Mouse (Mus musculus): Measurements from ENCODE around the gene Exog. TPM values are rescaled to one million over a fixed set of nuclear protein-coding genes. Genes with fewer than 3 reads are reported as not detected.

The Exog gene
- total RNA-seq (2021), result 4.6 and 5.1 TPM in 2 replicates
- long read RNA-seq, transcript Exog-201 (6 exons, 3,832 nt), result major isoform, 6 of 13 reads
- long read RNA-seq, partial matches to known transcripts, result 1 of 13 reads
- long read RNA-seq, other reads (novel, unspliced or antisense), result 3 of 13 reads

DNA sequence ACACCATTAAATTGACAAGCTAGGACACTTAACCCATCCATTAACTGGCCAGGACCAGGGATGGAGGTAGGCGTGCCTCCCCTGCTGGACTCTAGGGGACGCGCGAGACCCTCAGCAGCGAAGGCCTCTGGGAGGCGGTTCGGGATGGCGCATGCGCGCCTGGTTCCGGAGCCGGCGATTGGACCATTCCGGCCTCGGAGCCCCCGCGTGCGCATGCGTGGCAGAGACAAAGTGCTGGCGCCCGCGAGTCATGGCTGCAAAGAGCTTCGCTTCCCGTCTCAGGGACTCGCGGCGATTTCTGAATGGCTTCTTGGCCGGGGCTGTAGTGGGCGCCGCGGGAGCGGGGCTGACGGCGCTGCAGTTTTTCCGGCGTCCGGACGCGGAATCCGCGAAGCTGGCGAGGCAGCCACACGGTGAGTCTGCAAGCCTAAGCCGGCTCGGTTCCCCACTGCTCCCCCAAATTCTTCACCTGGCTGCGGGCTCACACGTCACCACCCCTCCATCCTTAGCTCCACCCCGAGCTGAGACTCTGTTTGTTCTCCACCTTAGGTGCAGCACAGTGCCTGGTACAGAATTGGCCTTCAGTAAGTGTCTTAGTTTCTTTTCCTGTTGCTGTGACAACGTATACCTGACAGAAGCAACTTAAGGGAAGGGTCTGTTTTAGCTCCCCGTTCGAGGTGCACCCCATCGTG is at the start of gene Exog:
TSS of gene Exog (plus strand) at position 206 of the 692 bp plus-strand sequence.
- peak; percentile 99 for DNase-seq

DNA sequence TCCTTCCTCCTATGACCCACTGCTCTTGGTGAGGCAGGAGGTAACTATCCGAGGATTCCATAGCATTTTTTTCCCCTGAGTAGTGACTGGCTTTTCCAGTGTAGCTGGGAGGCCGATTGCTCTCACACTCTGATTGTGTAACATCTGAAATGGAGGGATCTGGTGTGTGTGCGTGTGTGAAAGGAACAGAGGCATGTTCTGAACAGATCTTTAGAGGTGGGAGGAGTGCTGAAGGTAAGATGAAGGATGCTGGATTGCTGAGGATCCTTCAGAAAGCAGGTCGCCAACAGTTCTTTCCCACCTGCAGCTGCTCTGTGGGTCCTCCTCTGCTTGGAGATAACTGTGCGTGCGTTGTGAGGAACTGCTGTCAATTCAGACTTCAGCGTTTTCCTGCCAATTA is 43.4 kb upstream of the Exog start:
- no peak for DNase-seq

DNA sequence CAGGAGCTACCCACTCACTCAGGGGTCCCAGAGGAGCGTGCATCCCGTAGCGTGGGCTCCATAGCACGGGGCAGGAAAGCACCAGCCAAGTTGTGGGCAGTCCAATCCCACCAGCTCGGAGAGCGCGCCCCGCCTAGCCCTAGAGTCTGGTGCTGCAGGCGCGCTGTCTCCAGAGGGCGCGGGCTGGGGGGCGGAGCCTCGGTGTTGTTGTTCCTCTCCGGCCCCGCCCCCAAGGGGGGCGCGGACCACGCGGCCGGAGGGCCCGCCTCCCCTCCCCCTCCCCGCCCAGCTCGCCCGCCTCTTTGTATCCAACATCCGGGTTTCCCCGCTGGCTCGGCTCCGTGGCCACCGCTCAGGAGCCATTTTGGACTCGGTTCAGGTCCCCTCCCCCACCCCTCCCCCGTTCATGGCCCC is 42.9 kb upstream of the Exog start, which contains the start of gene Acvr2b:
TSS of gene Acvr2b (plus strand) at position 318 of the 414 bp plus-strand sequence.
- DNase-seq, result peak; percentile 96

DNA sequence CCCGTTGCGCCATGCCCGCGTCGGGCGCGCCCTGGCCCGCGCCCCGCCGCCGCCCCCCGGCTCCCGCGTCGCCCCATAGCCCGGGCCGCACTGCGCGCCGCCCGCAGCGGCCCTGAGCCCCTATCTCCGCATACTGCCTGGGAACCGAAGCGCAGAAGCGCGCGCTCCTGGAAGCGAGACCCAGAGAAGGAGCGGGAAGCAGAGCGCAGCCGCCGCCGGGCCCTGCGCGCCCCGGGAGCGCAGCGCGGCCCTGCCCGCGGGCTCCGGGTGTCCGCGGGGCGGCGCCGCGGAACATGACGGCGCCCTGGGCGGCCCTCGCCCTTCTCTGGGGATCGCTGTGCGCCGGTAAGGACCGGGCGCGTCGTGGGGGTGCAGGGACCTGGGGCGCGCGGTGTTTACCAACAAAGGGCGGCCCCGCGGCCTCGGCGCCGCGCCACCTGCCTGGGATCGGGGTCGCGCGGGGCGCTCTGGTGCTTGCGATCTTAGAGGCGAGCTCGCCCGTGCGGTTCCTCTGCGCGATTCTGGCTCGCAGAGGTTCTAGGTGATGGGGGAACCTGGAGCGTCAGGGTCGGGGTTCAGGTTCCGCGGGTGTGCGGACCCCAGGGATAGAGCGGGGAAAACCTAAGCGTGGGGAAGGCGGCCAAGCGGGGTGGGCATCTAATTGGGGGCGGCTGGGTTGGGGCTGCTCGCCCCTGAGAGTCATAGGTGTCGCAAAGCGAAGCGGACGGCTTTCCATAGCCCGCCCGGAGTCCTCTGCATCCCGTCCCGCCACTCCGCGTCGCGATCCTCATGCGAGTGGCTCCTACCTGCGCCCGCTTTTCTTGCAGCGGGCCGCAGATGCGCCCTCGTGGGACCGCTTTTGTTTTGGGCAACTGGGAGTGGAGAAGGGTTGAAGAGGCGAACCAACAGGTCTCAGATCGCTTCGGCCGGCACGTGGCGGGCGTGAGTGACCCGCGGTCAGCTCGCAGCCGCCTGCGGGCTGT is 42.2 kb upstream of the Exog start:
- DNase-seq, result peak; percentile 50

DNA sequence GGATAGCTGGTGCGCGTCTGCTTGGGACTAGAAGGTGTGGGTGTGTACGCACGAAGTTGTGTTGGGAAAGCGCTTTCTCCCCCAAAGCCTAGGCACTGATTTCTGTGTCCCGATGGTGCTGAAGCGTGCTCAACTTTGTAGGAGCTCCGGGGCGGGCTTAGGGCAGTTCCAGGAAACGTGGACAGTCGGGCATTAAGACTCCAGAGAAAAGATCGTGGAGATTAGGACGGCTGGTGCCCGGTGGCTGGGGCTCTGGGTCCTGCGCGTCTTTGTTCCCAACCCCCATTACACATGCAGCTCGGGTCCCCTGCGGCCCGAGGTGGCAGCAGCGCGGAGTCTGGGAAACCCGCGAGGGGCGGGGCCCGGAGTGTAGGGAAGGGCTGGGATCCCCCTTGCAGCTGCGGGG is 41.5 kb upstream of the Exog start:
- DNase-seq, result peak; percentile 59

DNA sequence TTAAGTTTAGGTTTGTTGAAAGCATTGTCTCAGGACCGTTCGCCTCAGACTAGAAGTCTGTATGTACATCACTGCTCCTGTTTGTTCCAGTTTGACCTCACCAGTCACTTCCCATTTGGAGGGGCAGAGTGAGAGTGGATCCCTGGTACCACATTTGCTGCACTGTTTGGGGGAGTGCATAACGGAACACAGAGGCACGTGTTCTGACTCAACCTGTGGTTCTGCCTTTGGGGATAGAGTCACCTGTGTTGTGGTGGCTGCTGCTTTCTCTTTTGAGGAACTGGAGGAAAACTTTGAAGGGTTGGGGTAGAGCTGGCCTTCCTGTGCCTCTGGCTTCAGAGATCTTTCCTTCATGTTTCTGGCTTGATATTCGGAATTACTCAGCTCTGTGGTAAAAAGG is 40.7 kb upstream of the Exog start:
- DNase-seq, result no peak

DNA sequence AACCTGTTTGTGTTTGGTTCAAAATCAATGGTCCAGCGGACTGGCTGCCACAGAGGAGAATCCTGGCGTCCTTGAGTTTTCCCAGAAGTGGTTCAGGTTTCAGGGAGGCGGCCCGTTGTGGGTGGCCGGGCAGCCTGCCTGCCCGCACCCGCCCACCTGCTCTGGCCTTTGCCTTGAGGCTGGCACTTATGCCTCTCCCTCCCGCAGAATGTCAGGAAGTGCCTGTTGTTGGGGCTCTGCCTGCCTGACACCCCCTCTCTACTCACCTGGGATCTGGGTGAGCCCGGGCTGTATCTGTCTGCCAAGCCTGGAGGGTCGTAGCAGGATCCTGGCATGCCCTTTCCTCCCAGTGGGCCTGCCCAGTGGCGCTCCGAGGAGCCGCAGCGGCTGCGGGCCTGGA is 36.9 kb upstream of the Exog start:
- no peak for DNase-seq

DNA sequence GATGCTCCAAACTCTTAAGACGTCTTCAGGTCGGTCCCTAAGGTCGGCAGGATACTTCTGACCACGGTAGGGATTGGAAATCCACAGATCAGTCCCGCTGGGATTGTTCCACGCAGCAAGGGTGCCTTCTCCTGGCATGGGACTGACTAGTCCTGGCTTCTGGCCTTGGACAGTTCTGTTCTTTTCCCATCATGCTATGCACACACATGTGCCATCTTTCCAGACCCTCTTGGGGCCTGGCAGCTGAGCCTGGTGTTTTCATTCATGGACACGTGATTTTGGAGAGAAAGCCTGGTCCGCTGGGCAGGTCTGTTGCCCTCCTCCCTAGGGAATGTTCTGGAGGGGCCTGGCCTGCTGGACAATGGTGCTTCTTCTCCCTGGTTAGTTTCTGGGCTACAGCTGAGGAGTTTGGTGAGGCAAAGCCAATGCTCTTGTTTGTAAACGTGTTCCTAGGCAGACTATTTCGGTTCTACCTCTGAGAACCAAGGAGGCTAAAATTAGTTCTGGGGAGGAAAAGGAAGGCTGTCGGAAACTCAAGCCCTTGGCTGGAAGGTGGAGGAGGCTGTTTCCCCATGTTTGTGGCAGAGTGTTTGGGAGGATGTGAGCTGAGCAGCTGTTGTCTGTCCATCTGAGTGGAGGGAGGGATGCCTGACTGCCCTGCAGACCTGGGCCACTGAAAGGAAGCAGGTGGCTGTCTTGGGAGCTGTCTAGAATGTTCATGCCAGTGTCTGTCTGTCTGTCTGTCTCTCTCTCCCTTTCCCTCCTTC is 35.7 kb upstream of the Exog start:
- DNase-seq, result no peak

DNA sequence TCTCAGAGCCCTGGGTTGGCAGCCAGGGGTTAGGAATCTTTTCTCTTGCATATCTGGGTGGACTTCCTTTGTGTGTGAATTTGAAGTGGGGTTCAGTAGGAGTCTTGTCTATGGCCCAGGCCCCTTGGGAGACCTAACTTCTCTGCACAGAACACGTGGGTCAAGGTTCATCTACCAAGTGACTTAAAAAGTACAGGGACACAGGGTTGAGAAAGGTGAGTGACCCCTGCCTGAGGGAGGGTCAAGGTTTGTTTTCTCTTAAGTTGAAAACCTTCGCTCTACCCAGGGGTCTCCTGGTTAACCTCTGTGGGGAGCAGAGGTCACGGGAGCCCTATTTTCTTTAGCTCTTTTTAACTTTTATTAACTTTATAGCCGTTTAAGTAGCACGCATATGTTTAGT is 34.9 kb upstream of the Exog start:
- no peak for DNase-seq

DNA sequence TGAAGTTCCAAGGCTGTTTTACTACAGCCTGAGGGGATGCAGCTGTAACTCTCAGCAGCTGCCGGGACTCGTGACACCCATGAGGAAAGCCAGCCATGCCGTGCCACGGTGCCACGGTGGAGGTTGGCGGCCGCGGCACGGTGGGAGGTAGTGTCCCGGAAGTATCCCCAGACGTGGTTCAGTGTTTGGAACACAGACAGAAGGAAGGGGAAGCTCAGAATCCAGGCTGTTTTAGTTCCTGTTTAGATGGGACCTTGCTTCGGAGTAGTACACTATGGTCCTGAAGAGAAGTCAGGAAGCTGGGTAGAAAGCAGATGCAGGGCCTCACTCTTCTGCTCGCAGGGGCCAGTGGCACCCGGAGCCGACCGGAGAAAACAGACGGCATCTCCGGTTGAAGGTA is 26.7 kb upstream of the Exog start:
- no peak for DNase-seq

DNA sequence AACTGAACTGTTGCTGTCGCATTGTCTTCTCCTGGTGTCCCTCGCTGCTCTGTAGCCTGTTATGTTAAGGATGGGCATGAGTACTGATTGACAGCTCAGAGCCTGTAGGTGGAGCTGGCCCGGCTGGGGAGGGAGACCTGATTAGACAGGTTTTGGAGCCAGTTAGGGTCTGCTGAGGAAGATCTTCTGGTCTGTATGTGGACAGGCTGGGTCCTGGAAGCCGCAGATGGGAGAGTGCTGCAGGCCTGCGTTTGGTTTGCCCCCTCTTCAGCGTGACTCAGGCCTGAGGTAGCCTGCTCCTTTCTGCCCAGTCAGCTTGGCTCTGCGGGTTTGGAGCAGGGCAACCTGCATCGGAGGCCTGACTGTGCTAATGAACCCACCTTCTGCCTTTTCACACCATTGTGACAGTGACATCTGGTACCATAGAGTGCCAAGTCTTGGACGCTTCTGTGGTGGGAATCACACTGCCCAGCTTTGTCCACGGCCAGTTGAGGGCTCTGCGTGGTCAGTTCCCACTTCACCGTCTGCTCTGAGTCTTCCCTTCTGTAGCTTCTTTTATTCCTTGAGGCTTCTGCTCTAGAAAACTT is 24.8 kb upstream of the Exog start:
- no peak for DNase-seq

DNA sequence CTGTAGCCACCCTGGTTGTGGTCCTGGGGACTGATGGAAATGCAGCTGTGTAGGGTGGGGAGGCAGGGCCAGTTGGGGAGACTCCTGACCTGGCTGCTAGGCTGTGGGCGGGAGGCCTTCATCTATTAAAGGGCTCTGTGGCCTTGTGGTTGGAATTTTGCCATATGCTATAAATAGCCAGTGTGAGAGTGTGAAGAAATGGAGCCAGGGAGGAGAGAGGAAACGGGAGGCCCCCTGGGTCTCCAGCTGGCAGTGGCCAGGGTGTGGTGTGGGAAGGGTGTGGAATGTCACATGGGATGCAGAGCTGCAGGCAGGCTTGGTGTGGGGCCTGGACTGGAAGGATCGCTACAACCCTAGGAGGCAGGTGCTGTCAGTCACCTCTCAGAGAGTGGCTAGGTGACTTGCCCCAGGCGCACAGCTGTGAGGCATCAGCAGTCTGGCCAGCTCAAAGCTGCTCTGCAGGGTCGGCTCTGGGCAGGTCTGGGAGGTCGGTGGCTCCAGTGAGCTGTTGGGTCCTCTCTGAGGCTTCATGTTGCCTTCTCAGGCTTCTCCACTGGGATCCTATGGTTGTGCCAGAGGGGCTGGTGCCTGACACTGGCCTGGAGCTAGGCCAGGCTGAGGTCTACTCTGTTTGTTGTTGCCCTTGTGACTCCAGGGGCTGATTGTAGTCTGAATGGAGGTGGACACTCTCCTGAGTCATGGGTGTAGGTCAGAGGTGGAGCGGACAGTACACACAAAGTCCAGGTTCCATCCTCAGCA is 19.3 kb upstream of the Exog start:
- peak; percentile 46 for DNase-seq

DNA sequence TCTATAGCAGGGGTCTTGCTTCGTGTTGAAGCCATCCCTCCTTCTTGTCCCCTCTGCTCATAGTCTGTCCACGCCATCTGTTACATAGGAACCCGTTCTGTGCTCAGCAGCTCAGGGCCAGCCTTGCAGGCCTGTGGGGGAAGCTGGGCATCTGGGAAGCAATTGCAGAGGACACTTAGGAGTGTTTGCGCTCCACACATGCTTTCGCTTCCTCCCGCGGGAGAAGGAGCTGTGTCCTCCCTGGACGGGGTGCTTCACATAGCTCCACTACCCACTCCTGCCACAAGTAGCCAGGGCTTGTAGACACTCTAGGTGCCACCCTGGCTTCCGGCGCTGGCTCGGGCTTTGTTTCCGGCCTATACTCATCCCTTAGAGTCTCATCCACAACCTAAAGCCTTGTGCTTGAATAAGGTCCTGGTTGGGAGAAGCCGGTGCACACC is 18.7 kb upstream of the Exog start:
- no peak for DNase-seq

DNA sequence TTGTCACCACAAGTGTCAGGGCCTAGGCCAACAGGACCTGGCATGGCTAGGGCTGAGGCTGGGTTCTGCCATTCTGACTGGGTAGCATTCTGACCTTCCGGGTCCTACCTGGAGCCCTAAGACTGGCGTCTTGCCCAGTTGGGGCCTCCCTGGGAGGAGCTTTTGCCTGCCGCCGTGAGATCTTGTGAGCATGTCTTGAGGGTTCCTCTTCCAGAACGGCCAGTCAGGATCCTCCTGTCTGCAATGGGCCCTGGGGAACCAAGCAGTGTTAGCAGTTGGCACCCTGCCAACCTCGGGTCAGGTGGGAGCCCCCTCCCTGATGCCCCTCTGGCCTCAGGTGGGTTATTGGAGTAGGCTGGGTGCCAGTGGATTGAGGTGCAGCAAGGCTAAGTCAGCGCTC is 18.3 kb upstream of the Exog start:
- no peak for DNase-seq

DNA sequence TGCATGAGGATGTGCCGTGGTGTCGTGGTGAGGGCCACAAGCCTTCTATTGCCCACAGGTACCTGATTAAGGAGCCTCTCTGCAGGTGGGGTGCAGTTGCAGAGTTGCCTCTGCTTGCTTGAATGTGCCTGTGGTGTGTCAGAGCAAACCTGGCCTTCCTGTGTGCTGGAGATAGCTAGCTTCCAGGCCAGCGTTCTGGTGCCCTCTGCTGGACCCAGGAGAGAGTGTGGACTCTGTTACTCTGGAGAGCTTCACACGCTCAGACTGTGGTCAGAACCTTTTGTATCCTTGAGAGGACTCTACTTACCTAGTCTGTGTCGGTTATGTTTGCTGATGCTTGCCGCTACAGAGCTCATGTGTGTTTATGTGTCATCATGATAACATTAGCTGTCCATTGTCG is 14.4 kb upstream of the Exog start:
- peak; percentile 81 for DNase-seq

DNA sequence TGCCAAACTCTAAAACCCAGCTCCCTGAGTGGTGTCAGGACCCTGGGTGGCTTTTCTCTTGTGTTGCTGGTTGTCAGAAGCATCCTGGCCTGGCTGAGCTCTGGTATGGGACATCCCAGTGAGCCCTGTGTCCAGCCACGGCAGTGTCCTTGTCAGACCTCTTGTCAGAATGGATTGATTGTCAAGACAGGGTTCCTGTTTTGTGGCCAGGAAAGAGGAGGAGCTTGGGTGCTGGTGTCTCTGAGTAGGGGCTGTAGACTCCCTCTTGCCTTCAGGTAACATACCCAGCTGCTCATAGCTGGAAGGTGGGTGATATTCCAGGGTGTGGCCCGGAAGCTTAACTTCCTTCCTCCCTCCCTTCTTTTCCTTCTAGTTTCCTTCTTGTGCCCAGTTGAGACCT is 8.9 kb upstream of the Exog start:
- DNase-seq, result no peak

DNA sequence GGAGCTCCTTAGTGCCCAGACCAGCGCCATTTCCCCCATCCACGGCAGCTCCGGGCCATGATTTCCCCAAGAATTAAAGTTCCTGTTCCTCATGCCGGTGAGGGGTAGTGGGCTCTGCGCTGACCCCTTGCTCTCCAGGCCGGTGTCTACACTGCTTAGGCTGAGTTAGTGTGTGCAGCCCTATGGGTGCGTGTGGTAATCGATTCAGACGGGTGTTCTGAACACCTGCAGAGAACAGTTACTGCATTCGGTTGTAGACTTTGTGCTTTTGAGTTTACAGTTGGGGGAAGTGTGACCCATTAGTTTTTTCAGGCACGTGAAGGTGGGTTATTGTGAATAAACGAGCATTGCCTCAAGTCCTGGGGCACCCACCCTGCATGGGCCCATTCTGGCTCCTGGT is 6.7 kb upstream of the Exog start:
- DNase-seq, result no peak

DNA sequence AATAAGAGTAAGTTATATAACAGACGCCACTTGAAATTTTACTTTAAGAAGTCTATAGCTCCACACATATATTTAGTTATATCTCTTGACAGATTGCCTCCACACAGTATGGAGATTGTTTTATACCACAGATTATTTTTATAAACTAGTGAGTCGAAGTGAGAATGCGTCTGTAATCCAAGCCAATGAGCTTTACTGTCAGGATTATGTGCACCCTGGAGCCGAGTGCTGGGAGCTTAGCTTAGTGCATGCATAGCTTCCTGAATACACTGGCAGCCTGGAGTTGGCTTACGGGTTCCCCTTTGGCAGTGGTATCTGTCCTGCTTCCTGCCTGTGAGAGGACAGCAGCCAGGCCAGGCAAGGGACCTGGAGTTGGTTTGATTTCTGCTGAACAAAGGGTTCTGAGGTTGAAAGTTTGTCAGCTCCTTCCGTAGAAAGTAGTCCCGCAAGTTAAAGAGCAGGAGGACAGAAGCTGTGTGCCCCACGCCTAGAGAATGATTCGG is 6.2 kb upstream of the Exog start:
- no peak for DNase-seq

DNA sequence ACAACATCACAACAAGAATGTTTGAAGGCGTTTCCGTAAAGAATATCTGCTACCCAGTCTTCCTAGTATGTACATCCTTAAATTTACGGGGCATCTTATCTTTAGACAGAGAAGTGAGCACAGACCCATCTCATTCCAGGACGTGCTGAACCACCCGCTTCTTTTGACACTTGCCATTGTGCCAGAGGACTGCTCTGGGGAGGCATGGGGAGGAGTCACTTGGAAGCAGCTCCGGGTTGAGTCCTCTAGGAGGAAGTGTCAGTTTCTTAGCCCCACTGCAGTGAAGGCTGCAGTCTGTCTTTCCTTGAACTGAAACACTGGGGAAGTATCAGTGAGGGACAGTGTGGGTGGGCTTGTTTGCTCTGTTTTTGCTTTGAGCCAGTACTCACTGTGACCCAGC is 994 bp downstream of the Exog start:
- DNase-seq, result no peak

DNA sequence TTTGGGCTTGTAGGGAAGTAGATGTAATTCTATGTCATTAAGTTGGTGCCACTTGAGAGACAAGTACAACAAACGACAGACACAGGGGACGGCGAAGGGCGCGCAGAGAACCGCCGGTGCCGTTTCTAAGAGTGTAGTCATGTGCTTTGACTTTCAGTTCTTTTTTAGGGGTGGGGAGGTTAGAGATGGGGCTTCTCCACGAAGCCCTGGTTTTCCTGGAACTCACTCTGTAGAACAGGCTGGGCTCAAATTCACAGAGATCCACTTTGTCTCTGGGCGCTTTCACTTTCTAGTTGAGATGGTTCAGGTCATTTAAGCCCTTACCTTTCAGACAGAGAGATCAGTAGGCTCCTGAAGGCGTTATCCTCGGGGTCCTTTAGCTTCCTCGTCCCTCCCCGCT is 11.2 kb downstream of the Exog start:
- no peak for DNase-seq

DNA sequence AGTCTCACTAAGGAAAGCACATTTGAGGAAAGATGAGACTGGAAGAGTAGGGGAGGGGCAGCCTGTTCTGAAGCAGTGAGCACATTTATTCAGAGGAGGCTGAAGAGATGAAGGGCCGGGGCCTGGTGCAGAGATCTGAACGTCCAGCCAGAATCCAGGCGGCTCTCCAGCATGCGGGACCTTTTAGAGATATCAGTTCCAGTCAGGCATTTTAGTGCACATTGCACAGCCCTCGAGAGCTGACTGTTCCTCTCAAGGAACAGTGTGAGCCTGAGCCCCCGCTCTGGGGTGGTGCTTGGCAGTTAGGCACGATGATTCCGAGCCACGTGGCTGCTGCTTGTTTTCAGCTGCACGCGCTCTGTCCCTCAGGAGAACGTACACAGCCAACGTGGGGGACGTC is 12.4 kb downstream of the Exog start:
- DNase-seq, result no peak
